Mouse (Mus musculus): Measurements from ENCODE around the gene Zbtb39.

GRCm38 (mm10) chr10:127763914-127764680, 24.8 kb downstream of the Zbtb39 start:
- no peak for TF ChIP-seq CTCF (IDR thresholded peaks at IDR 0.05; ENCODE audit: control insufficient read depth, insufficient read depth, low read length)
- TF ChIP-seq POLR2A (IDR thresholded peaks at IDR 0.05; ENCODE audit: borderline replicate concordance, control insufficient read depth, low read depth, low read length) = no peak

All from bone marrow, adult 2 months (tissue).